Mouse (Mus musculus): ENCODE results near the gene Lsm2. TPM values are rescaled to one million over a fixed set of nuclear protein-coding genes. Genes with fewer than 3 reads are reported as not detected.
"Not testable (repeated sequence)": the region's sequence is repeated elsewhere in the genome, so short reads cannot be mapped to it uniquely, and the experiment has no call there.

The Lsm2 gene
- total RNA-seq (2015; ENCODE audit: low replicate concordance) (76.0 and 78.4 TPM in 2 replicates), total RNA-seq (2017; ENCODE audit: low replicate concordance) (23.0 and 27.6 TPM in 2 replicates)

DNA sequence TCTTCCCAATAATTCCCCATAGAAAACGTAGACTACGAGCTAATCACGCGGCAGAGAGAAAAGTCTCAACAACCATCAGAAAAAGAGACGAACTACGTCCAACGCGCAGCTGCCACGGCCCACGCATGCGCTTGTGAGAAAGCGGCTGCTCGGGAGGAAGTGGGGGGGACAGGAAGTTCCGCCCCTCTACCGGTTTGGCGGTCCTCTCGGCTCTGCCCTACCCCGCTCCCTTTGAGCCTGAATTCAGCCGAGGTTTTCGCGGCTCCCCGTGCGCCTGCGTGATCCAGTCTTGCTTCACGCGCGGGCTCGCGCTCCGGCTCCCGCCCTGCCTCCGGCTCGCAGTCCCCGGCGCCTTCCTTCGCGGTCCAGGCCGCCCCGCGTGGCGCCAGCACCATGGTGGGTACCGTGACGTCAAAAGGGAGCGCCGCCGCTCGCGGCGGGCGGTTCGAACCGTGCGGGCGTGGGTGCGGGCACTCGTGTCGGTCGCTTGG is at the start of gene Lsm2:
Lsm2 (plus strand) TSS at position 173 of the 491 bp plus-strand sequence.
- ATAC-seq (replicated peaks; ENCODE audit: low FRiP score, poor library complexity, severe bottlenecking): peak; percentile 90

DNA sequence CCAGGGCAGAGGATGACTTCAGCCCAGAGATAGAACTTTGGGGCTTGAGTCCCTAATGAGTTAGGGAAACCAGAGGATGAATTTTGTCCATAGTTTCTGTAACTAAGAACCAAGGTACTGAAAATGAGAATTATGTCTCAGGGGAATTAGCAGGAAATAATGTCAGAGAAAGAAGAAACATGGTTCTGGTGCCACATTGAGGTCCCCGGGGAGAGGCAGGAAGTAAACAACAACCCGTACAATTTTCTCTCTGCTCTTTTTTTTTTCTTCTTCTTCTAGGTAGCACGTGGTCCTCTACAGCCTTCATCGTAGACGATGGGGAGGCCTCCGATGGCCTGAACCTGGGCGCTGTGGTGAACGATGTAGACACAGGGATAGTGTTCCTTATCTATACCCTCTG is 49.4 kb upstream of the Lsm2 start:
- ATAC-seq (replicated peaks; ENCODE audit: low FRiP score, poor library complexity, severe bottlenecking): no peak

DNA sequence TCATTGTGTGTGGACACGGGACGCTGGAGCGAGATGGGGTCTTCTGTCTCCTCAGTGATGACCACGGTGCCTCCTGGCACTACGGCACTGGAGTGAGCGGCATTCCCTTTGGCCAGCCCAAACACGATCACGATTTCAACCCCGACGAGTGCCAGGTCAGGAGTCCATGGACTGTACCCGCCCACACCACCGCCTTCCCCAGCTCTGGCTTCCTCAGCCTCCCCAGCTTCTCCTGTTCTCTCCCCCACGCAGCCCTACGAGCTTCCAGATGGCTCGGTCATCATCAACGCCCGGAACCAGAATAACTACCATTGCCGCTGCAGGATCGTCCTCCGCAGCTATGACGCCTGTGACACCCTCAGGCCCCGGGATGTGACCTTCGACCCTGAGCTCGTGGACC is 47.6 kb upstream of the Lsm2 start:
- ATAC-seq (replicated peaks; ENCODE audit: low FRiP score, poor library complexity, severe bottlenecking): no peak

DNA sequence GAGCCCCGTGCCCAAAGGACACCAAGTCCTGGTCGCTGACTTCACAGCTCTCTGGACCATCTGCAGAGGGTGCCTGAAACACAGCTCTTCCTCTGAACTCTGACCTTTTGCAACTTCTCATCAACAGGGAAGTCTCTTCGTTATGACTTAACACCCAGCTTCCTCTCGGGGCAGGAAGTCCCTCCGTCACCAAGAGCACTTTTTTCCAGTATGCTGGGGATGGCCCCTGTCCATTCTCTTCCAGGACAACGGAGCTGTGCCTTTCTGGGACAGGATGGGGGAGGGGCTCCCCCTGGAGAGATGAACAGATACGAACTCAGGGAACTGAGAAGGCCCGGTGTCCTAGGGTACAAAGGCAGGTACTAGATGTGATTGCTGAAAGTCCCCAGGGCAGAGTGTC is 46.8 kb upstream of the Lsm2 start:
- no peak for ATAC-seq (replicated peaks; ENCODE audit: low FRiP score, poor library complexity, severe bottlenecking)

DNA sequence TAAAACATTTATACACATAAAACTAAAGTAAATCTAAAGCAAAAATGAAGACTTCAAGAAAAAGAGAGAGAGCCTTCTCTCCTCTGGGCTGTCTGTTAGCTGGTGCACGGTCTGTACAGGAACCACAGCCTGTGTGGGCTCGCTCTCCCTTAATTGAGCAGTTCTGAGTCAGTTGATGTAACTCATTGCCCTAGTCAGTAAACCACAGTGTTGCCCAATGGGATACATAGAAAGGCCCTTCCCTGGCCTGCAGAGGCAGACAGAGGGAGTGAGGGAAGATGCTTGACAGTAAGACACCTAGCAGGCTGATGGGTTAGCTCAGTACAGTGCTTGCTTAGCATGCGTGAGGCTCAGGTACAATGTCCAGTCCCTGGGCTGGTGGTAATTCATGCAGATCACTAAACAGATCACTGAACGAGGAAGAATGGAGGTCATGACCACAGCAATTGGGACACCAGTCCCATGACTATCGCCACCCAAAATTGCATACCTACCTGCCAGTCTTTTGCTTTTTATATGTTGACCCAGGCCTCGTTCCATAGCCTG is 43.6 kb upstream of the Lsm2 start:
- no peak for ATAC-seq (replicated peaks; ENCODE audit: low FRiP score, poor library complexity, severe bottlenecking)

DNA sequence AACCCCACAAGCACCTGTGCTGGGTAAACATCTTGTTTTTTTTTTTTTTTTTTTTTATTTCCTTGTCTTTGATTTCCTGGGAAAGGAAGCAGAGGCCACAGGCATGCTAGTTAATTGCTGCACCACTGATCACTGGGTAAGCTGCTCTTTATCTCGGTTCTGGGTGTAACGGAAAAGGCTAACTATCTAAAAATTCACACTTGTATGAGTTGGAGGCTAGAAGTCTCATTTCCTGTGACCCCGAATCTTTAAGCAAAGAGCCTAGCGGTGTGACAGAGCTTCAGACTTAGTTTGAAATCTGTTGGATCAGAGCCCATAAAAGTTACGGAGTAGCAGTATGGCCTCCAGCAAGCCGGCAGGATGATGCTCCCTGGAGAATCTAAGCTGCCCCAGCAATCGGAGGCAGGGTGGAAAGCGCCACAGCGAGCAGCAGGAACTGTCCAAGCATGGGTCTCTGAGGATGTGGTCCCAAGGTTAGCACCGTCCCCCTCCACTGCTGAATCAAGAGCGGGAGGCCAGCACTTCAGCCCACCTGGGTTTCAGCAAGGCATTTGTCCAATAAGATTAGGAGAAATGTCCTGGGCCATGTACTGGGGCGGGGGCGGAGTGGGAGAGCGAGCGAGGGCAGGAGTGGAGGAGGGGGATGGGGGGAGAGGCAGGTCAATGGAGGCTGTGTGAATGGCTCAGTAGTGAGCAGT is 40.2 kb upstream of the Lsm2 start:
- peak; percentile 46; the same call in 1 of the 2 replicates for ATAC-seq (replicated peaks; ENCODE audit: low FRiP score, poor library complexity, severe bottlenecking)

DNA sequence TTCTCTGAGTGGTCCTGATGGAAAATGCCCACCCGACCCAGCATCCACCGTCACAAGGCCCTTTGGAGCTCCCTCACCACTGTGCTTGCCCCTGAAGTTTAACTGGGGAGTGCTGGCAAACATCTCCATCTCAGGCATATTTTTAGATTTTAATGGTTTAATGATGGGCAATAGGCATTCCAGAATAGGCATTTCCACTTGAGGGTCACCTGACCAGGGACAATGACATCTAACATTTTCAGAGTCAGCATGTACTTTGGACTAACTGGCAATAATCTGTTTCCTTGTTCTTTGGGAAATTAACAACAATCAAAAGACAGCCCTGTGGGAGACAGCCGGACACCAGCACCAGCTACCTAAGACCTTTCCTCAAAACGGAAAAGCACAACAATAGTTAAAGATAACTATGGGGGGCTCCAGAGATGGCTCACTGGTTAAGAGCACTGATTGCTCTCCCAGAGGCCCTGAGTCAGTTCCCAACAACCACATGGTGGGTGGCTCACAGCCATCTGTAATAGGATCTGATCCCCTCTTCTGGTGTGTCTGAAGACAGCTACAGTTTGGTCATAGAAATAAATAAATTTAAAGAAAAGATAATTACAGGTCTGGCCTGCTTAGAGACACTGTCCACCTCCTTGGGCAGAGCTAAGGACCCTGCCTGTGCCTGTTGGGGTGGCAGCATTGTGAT is 38.4 kb upstream of the Lsm2 start:
- ATAC-seq (replicated peaks; ENCODE audit: low FRiP score, poor library complexity, severe bottlenecking): no peak

DNA sequence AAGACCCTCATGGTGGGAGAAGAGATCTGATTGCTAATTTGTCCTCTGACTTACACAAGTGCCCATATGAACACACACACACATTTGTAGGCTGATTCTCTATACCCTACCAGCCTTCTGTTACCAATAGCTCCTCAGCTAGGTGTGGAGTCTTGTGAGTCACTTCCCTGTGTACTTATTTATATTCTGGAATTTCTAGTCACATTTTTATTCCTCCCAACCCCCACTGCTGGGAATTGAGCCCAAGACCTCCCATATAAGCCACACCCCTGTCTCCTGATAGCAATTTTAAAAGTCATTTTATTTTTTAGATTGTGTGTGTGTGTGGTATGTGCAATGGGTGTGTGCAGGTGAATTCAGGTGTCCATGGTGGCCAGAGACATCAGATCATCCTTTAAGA is 37.3 kb upstream of the Lsm2 start:
- ATAC-seq (replicated peaks; ENCODE audit: low FRiP score, poor library complexity, severe bottlenecking): no peak

DNA sequence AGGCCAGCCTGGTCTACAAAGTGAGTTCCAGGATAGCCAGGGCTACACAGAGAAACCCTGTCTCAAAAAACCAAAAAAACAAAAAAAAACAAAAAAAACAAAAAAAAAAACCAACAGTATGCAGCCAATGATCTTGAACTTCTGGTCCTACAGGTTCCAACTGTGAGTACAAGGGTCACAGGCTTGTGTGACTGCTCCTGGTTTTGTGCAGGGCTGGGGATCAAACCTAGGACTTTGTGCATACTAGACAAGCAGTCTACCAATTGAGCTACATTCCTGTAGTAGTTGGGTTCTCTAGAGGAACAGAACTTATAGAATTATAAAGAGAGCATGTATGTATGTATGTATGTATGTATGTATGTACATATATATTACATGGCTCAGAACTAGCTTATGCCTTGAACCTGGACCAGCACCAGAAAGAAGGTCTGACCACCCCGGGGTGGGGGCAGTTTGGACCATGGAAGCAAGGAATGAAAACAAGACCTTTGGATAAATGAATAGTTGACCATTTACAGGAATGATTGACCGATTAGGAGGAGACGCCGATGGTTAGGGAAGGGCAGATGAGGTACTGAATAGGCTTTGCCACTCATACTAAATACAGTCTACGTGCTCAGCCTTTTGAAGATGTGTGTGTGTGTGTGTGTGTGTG is 35.0 kb upstream of the Lsm2 start:
- no peak for ATAC-seq (replicated peaks; ENCODE audit: low FRiP score, poor library complexity, severe bottlenecking)

DNA sequence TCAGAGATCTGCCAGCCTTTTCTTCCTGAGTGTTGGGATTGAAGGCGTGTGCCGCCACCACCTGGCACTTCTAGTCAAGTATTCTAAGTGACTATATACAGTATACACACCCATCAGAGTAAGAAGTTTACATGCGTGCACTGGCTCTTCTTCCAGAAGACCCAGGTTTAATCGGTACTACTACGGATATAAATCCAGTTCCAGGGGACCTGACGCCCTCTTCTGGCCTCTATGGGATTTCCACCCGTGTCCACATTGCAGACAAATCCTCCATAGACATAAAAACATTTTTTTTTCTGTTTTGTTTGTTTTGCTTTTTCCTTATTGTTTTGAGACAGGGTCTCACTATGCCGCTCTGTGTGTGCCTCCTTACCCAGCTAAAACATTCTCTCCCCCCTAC is 34.1 kb upstream of the Lsm2 start:
- no peak for ATAC-seq (replicated peaks; ENCODE audit: low FRiP score, poor library complexity, severe bottlenecking)

DNA sequence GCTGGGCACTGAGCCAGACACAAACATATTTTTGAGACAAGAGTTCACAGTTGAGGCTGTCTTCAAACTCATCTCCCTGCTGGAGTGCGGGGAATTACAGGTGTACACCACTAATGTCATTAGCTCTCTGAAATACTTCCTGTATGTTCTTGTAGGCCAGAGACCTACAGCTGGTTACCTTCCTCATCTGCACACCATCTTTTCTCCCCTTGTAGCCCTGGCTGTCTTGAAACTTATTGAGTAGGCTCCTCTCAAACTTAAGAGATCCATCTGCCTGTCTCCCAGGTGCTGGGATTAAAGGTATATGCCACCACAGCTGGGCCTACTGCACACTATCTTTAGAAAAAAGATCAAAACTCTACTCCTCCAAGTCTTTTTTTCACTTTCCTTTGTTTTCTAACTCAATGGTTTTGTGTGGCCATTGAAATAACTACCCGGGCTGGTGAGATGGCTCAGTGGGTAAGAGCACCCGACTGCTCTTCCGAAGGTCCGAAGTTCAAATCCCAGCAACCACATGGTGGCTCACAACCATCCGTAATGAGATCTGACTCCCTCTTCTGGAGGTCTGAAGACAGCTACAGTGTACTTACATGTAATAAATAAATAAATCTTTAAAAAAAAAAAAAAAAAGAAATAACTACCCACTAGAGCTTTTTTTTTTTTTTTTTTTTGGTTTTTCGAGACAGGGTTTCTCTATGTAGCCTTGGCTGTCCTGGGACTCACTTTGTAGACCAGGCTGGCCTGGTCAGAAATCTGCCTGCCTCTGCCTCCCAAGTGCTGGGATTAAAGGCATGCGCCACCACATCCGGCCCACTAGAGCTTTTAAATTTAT is 32.7 kb upstream of the Lsm2 start:
- not testable (repeated sequence) for ATAC-seq (replicated peaks; ENCODE audit: low FRiP score, poor library complexity, severe bottlenecking)

DNA sequence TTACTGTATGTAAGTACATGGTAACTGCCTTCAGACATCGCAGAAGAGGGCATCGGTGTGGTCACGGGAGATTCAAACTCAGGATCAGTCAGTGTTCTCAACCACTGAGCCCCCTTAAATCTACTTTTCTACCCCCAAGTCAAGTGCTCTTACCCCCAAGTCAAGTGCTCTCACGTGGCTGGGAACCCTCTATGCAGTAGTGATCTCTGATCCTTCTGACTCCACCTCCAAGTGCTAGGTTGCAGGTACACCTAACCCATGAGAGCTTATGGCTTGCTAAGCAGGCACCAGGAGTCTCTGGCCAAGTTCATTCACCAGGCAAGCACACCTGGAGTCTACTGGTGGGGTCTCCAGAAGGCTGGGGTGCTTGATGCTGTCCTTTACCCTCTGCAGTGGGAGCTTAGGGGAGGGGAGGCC is 32.1 kb upstream of the Lsm2 start:
- no peak for ATAC-seq (replicated peaks; ENCODE audit: low FRiP score, poor library complexity, severe bottlenecking)

DNA sequence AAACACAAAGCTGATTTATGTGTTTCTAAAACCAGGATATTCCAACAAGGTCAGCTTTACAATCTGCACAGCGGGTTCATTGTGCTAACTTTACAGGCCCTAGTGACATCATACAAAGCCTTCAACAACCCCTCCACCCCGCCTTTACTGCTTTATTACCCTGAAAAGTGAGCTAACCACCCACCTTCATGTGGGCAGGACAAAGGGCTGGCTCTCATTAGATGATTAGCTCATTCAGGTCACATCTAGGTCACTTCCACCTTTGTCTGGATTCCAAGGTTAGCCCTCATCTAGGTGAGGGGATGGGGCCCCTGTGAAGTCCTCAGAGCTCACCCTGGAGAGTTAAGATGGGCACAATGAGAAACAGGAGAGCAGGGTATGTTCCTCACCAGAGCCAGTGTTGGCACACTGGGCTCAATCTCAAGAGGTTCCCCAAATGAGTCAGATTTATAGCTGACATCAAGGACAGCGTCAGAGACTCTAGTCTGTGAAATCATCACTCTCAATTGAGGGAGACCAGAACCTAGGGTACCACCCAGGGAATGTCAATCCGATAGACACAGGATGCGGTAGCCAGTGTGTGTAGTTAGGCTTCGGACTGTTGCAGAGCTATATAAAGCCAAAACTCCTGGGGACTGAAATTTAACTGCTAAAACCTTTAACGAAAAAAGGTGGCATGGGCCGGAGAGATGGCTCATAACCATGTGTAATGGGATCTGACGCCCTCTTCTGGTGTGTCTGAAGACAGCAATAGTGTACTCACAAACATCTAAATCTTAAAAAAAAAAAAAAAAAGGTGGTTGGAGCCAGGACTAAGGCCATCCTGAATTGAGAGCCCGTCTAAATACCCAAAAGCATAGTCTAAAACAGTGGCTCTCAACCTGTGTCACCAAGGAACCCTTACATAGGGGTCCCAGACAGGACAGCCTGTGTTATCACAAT is 30.9 kb upstream of the Lsm2 start:
- ATAC-seq (replicated peaks; ENCODE audit: low FRiP score, poor library complexity, severe bottlenecking): no peak

DNA sequence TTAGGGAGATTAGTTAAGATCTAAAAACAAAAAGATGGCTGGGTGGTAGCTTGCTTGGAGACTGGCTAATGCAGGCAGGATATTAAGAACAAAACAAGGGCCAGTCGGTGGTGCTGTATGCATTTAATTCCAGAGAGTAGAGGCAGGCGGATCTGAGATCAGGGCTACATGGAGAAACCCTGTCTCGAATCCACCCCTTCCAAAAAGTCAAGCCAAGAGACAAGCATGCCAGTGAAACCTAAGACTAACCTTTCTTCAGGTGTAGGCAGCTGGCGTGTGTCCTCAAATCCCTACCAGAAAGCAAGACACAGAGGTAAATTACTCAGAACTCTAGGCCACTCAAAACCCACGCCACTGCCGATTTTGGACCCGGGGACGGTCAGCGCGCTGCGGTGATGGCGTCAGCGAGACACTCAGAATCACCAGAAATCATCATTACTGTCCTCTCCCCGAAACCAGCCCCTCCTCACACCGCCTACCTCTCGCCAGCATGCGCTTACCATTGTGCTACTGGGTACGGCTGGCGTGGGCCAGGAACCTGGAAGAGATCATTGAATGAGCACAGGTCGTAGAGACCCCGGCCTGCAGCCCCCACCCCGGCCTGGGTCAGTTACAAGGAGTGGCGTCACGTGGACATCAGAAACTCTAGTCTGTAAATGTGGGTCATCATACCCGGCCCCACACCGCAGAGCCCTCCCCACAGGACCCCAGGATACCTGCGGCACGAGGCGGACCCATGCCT is 29.9 kb upstream of the Lsm2 start:
- peak; percentile 27 for ATAC-seq (replicated peaks; ENCODE audit: low FRiP score, poor library complexity, severe bottlenecking)

DNA sequence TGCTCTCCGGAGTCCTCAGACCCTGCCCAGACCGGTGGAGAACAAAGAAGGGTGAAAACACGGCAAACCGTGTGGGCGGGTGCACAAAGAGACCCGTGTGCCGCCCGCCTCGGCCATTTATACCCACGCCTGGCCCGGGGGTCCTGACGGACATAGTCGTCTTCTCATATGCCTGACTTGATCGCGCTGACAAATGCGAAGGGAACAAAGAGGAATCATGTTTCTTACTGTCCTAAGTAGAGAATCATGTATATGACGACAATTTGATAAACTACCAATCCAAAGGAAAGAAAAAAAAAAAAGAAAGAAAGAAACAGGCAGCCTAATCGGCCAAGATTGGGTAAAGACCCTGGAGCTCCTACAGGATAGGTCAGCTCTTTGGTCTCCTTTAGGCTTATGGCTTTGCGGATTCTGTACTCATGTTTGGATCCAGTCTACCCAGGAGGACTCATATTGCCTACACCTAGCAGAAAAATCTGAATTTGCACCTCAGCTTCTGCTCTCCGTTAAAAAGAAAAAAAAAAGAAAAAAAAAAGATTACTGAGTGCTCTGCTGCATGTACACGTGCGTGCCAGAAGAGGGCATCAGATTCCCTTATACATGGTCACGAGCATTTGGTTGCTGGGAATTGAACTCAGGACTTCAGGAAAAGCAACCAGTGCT is 29.2 kb upstream of the Lsm2 start:
- peak; percentile 92 for ATAC-seq (replicated peaks; ENCODE audit: low FRiP score, poor library complexity, severe bottlenecking)

DNA sequence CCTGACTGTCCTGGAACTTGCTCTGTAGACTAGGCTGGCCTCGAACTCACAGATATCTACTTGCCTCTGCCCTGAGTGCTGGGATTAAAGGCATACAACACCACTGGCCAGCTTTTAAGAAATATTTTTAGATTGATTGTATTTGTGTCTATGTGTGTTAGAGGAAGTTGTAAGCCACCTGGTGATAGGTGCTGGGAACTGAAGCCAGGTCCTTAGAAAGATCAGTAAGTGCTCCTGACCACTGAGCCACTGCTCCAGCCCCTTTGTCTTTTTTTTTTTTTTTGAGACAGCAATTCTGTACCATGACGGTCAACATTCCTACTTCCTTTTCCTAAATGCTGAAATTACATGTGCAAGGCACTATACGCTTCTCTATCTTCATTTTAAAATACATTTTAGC is 28.4 kb upstream of the Lsm2 start:
- no peak for ATAC-seq (replicated peaks; ENCODE audit: low FRiP score, poor library complexity, severe bottlenecking)

DNA sequence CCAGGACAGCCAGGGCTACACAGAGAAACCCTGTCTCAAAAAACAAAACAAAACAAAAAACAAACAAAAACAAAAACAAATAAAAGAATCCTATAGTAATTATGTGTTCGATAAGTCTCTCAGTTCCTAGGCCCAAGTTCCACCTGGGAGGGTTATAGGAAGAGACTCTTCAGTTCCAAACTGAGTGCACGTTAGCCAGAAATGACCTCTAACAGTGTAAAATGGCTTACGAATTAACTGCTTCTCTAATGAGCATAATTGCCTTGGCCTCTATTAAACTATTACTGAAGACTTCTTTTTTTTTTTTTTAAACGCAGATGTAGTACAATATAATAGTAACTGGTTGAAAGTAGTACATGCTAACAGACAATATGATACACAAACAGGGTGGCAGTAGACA is 27.8 kb upstream of the Lsm2 start:
- no peak for ATAC-seq (replicated peaks; ENCODE audit: low FRiP score, poor library complexity, severe bottlenecking)

Data from erythroid progenitor cell, adult 5-6 weeks (primary cell).